Mouse (Mus musculus) hindbrain, embryonic 14.5 days (tissue): ENCODE measurements at regions not wholly inside any gene's neighbourhood (a gene's known extent, or its start where the extent isn't known, plus 50 kb on each side); places are given as distances from the start of the nearest gene placed in this dataset.
A peak's percentile ranks its signal among the peaks of the same experiment; 100 is the strongest.

ENCODE experiments used
- ATAC-seq: fragments of 200-750 bp; cut with Nextera tagmentation; 2 replicates; pipeline ENCODE4 v1.8.0; 2017; ENCODE audit warnings: moderate number of reproducible peaks, mild to moderate bottlenecking, moderate TSS enrichment, moderate library complexity; ENCODE audit not compliant: low FRiP score
- DNase-seq: peaks from one replicate; pipeline ENCODE4 v3.0.0-alpha.2; 2015; ENCODE audit warnings: low spot score
- H3K27ac ChIP-seq: fragments of 300-500 bp; sonication (generic); 2 replicates; pipeline ENCODE4 v1.5.1; 2014; ENCODE audit warnings: mild to moderate bottlenecking, moderate library complexity
- H3K27me3 ChIP-seq: fragments of 300-500 bp; sonication (generic); 2 replicates; pipeline ENCODE4 v1.6.1; 2014; ENCODE audit warnings: mild to moderate bottlenecking, low read length, mixed read lengths; ENCODE audit not compliant: control insufficient read depth, insufficient read depth
- H3K36me3 ChIP-seq: fragments of 300-500 bp; sonication (generic); replicated peaks from 2 replicates; pipeline ENCODE4 v1.6.1; 2014; ENCODE audit not compliant: control insufficient read depth, insufficient read depth
- H3K4me1 ChIP-seq: fragments of 300-500 bp; sonication (generic); replicated peaks from 2 replicates; pipeline ENCODE4 v1.6.1; 2014; ENCODE audit warnings: antibody characterized with exemption, low read length, mixed read lengths; ENCODE audit not compliant: control insufficient read depth, insufficient read depth
- H3K4me2 ChIP-seq: fragments of 300-500 bp; sonication (generic); replicated peaks from 2 replicates; pipeline ENCODE4 v1.6.1; 2014; ENCODE audit warnings: mild to moderate bottlenecking, moderate library complexity
- H3K4me3 ChIP-seq: fragments of 300-500 bp; sonication (generic); replicated peaks from 2 replicates; pipeline ENCODE4 v1.5.1; 2014; ENCODE audit warnings: mild to moderate bottlenecking, low read length
- H3K9ac ChIP-seq: fragments of 300-500 bp; sonication (generic); 2 replicates; pipeline ENCODE4 v1.6.1; 2014
- H3K9me3 ChIP-seq: fragments of 300-500 bp; sonication (generic); 2 replicates; pipeline ENCODE4 v1.6.1; 2016; ENCODE audit warnings: low read length; ENCODE audit not compliant: control insufficient read depth
- WGBS: fragments of 180-500 bp; shearing (Covaris S2); extraction: QIAGEN DNeasy Blood & Tissue Kit; methylation state at CpG from one replicate; pipeline ENCODE4 v1.1.7; 2014; 5-methylcytosine and 5-hydroxymethylcytosine counted together

- Histone ChIP-seq H3K4me1 (no peaks in the 10 kb centered on the region), H3K36me3 (no peaks in the 10 kb centered on the region), H3K4me2 (no peak overlapping the region), H3K27ac (no peak overlapping the region), H3K9me3 (no peaks in the 10 kb centered on the region), H3K9ac (no peak overlapping the region), H3K4me3 (no peak overlapping the region), H3K27me3 (no peaks in the 10 kb centered on the region)
- WGBS = 81% methylated on average over 1 of the region's 1 CpGs
- ATAC-seq (no peak), DNase-seq (no peak)
These were observed 1553.7 kb upstream of the Slc10a2 start for GRCm38 (mm10) chr8:6658860-6659259.

DNA sequence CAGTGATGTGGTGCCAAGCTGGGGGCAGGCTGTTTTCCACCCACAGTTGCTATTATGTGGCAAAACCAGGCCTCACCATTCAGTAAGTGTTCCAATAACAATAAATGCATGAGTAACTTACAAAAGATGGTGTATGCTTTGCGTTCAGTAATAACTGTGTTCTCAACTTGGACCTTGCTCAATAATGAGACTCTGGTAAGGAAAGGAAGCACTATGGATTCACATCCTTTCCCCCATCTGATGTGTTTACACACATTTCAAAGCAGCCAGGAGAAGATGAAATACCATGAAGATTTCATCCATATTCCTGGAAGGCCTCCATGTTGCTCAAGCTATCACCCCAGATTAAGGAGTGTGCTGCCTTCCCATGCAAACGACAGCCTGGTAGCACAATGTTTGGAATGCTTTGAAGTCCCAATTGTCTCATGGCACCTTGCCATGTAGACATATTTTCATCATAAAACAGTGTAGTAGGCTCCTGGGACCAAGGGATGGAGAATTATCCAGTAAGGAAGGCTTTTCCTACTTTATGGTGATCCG lies 1552.4 kb upstream of the Slc10a2 start:
- H3K9ac ChIP-seq = no peak overlapping the region
- H3K4me3 ChIP-seq = no peak overlapping the region
- DNase-seq (no peak), ATAC-seq (no peak)
- no peaks in the 10 kb centered on the region for H3K36me3 ChIP-seq
- WGBS = 74% methylated on average over 3 of the region's 3 CpGs
- H3K27ac ChIP-seq = no peak overlapping the region
- no peaks in the 10 kb centered on the region for H3K27me3 ChIP-seq
- H3K4me2 ChIP-seq = no peak overlapping the region
- H3K9me3 ChIP-seq = no peaks in the 10 kb centered on the region
- H3K4me1 ChIP-seq = no peaks in the 10 kb centered on the region

GRCm38 (mm10) chr8:6652180-6652579 lies 1547.0 kb upstream of the Slc10a2 start:
- Histone ChIP-seq H3K9ac (no peak overlapping the region), H3K27ac (no peak overlapping the region), H3K27me3 (no peaks in the 10 kb centered on the region), H3K4me3 (no peak overlapping the region), H3K4me2 (no peak overlapping the region), H3K9me3 (no peaks in the 10 kb centered on the region), H3K4me1 (no peaks in the 10 kb centered on the region), H3K36me3 (no peaks in the 10 kb centered on the region)
- no peak for ATAC-seq
- DNase-seq = no peak

GRCm38 (mm10) chr8:6648083-6648482 lies 1542.9 kb upstream of the Slc10a2 start:
- ATAC-seq (no peak), DNase-seq (peak; percentile 19)
- Histone ChIP-seq H3K9ac (no peak overlapping the region), H3K4me2 (no peak overlapping the region), H3K9me3 (no peaks in the 10 kb centered on the region), H3K27ac (no peak overlapping the region), H3K4me1 (no peaks in the 10 kb centered on the region), H3K36me3 (no peaks in the 10 kb centered on the region), H3K4me3 (no peak overlapping the region), H3K27me3 (no peaks in the 10 kb centered on the region)

- no peak for ATAC-seq
- H3K9ac ChIP-seq = no peak overlapping the region
- H3K27ac ChIP-seq = no peak overlapping the region
- no peak overlapping the region for H3K4me3 ChIP-seq
- no peak overlapping the region for H3K4me2 ChIP-seq
- 83% methylated on average over 5 of the region's 5 CpGs for WGBS
- H3K9me3 ChIP-seq = no peaks in the 10 kb centered on the region
- DNase-seq = no peak
- H3K4me1 ChIP-seq = no peaks in the 10 kb centered on the region
- no peaks in the 10 kb centered on the region for H3K27me3 ChIP-seq
- H3K36me3 ChIP-seq = no peaks in the 10 kb centered on the region
These were observed 1540.3 kb upstream of the Slc10a2 start for GRCm38 (mm10) chr8:6645287-6645957.

DNA sequence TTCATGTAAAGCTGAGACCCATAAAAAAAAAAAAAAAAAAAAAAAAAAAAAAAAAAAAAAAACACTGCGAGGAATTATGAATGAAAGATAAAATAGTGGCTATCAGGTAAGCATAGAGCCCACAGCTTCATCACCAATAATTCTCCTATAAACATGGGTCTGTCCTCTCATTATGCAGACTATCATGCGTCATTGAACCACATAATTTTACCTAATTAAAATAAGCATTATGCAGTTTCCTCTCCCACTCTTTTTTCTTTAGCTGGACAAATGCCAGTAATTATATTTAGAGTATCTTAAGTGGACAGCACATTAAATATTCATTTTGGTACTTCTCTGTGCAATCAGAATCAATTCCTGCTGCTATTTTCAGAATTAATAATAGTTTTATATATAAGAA lies 1539.2 kb upstream of the Slc10a2 start:
- Histone ChIP-seq H3K9me3 (no peaks in the 10 kb centered on the region), H3K4me1 (no peaks in the 10 kb centered on the region), H3K27ac (no peak overlapping the region), H3K36me3 (no peaks in the 10 kb centered on the region), H3K27me3 (no peaks in the 10 kb centered on the region), H3K4me2 (no peak overlapping the region), H3K4me3 (no peak overlapping the region), H3K9ac (no peak overlapping the region)
- DNase-seq (no peak), ATAC-seq (no peak)
- 69% methylated on average over 2 of the region's 2 CpGs for WGBS

- H3K4me2 ChIP-seq = no peak overlapping the region
- no peak for ATAC-seq
- no peak for DNase-seq
These were observed 1521.9 kb upstream of the Slc10a2 start for GRCm38 (mm10) chr8:6627009-6627557.

GRCm38 (mm10) chr8:6608891-6609290 lies 1503.7 kb upstream of the Slc10a2 start:
- H3K27ac ChIP-seq = no peak overlapping the region
- ATAC-seq = no peak
- no peak overlapping the region for H3K4me3 ChIP-seq
- WGBS = 52% methylated on average over 2 of the region's 2 CpGs
- no peaks in the 10 kb centered on the region for H3K27me3 ChIP-seq
- H3K4me2 ChIP-seq = no peak overlapping the region
- no peaks in the 10 kb centered on the region for H3K9me3 ChIP-seq
- no peaks in the 10 kb centered on the region for H3K36me3 ChIP-seq
- H3K9ac ChIP-seq = no peak overlapping the region
- no peak for DNase-seq
- H3K4me1 ChIP-seq = peaks cover 7% of the 10 kb centered on the region; the same call in 1 of the 2 replicates

More at GRCm38 (mm10) chr8:6627009-6627557, 1521.9 kb upstream of the Slc10a2 start:
- H3K4me3 ChIP-seq = no peak overlapping the region
- H3K9me3 ChIP-seq = no peaks in the 10 kb centered on the region
- H3K36me3 ChIP-seq = no peaks in the 10 kb centered on the region
- H3K4me1 ChIP-seq = no peaks in the 10 kb centered on the region
- H3K27me3 ChIP-seq = no peaks in the 10 kb centered on the region
- no peak overlapping the region for H3K9ac ChIP-seq
- 58% methylated on average over 8 of the region's 8 CpGs for WGBS
- H3K27ac ChIP-seq = no peak overlapping the region

- WGBS = 14% methylated on average over 9 of the region's 9 CpGs
- H3K9me3 ChIP-seq = no peaks in the 10 kb centered on the region
- H3K4me2 ChIP-seq = no peak overlapping the region
- H3K9ac ChIP-seq = no peak overlapping the region
- no peaks in the 10 kb centered on the region for H3K27me3 ChIP-seq
- H3K4me3 ChIP-seq = no peak overlapping the region
- peaks cover 7% of the 10 kb centered on the region; the same call in 1 of the 2 replicates for H3K4me1 ChIP-seq
- no peaks in the 10 kb centered on the region for H3K36me3 ChIP-seq
- no peak for DNase-seq
- no peak overlapping the region for H3K27ac ChIP-seq
- peak; percentile 79; the same call in 1 of the 2 replicates for ATAC-seq
These were observed 1501.8 kb upstream of the Slc10a2 start for GRCm38 (mm10) chr8:6606854-6607535.
